Mouse (Mus musculus) forebrain, embryonic 14.5 days (tissue): ENCODE measurements around the gene Slc12a5. TPM values are rescaled to one million over a fixed set of nuclear protein-coding genes. Genes with fewer than 3 reads are reported as not detected.

Experiments used
- ATAC-seq: fragments of 200-750 bp; cut with Nextera tagmentation; 2 replicates; pipeline ENCODE4 v1.8.0; 2017; ENCODE audit warnings: mild to moderate bottlenecking, moderate library complexity
- DNase-seq: peaks from one replicate; pipeline ENCODE4 v3.0.0-alpha.2; 2015; ENCODE audit warnings: low spot score
- H3K27ac ChIP-seq: fragments of 300-500 bp; sonication (generic); 2 replicates; pipeline ENCODE4 v1.5.1; 2014; ENCODE audit warnings: low read depth, mild to moderate bottlenecking, control low read depth, low read length, moderate library complexity
- H3K27me3 ChIP-seq: fragments of 300-500 bp; sonication (generic); replicated peaks from 2 replicates; pipeline ENCODE4 v1.6.1; 2014; ENCODE audit warnings: low read length, control low read depth, mixed read lengths; ENCODE audit not compliant: control insufficient read depth, insufficient read depth
- H3K36me3 ChIP-seq: fragments of 300-500 bp; sonication (generic); 2 replicates; pipeline ENCODE4 v1.6.1; 2014; ENCODE audit warnings: low read length, control low read depth; ENCODE audit not compliant: control insufficient read depth, insufficient read depth
- H3K4me1 ChIP-seq: fragments of 300-500 bp; sonication (generic); 2 replicates; pipeline ENCODE4 v1.6.1; 2014; ENCODE audit warnings: antibody characterized with exemption, low read length, control low read depth; ENCODE audit not compliant: control insufficient read depth, insufficient read depth
- H3K4me2 ChIP-seq: fragments of 300-500 bp; sonication (generic); 2 replicates; pipeline ENCODE4 v1.6.1; 2014; ENCODE audit warnings: mild to moderate bottlenecking, control low read depth, low read length
- H3K4me3 ChIP-seq: fragments of 300-500 bp; sonication (generic); 2 replicates; pipeline ENCODE4 v1.5.1; 2014; ENCODE audit warnings: low read depth, low read length, control low read depth
- H3K9ac ChIP-seq: fragments of 300-500 bp; sonication (generic); 2 replicates; pipeline ENCODE4 v1.6.1; 2014; ENCODE audit warnings: mild to moderate bottlenecking, low read length, control low read depth, moderate library complexity
- H3K9me3 ChIP-seq: fragments of 300-500 bp; sonication (generic); replicated peaks from 2 replicates; pipeline ENCODE4 v1.6.1; 2016; ENCODE audit warnings: low read length, control low read depth, mixed read lengths; ENCODE audit not compliant: control insufficient read depth
- WGBS: fragments of 180-500 bp; shearing (Covaris S2); extraction: QIAGEN DNeasy Blood & Tissue Kit; methylation state at CpG from one replicate; pipeline ENCODE4 v1.1.7; 2014; 5-methylcytosine and 5-hydroxymethylcytosine counted together
- polyA plus RNA-seq: library from polyadenylated mRNA; unstranded; fragments of >200 nt; fragmentation: Nextera tagmentation; extraction: Ambion mirVana; gene quantifications from 2 replicates; pipeline ENCODE4 v1.2.1, GENCODE M21; 2014

Slc12a5 gene
- polyA plus RNA-seq, 1 experiment from 2014 or later, result 15.1 TPM

DNA sequence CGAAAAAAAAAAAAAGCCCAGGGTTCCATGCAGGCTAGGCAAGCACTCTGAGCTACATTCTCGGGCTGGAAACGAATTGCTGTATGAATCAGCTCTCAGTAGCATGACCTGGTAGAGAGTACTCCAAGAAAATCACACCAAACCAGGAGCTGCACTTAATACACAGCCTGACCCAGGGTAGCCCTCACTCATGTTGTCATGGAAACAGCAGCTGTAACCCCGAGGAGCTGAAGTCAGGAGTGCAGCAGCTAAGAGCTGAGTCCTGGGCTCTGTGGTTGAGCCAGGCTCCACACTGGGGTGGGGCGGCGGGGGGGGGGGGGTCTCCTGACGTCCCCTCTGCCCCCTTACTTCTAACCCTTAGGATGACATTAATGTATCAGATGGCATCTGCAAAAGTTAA lies 38.6 kb upstream of the Slc12a5 start:
- Histone ChIP-seq H3K9ac (no peak overlapping the region), H3K36me3 (peaks cover 11% of the 10 kb centered on the region), H3K4me3 (no peak overlapping the region), H3K4me1 (peaks cover 5% of the 10 kb centered on the region; the same call in 1 of the 2 replicates), H3K4me2 (no peak overlapping the region), H3K9me3 (no peaks in the 10 kb centered on the region), H3K27me3 (no peaks in the 10 kb centered on the region), H3K27ac (no peak overlapping the region)
- ATAC-seq, result no peak
- no peak for DNase-seq
- WGBS, result 63% methylated on average over 7 of the region's 7 CpGs

DNA sequence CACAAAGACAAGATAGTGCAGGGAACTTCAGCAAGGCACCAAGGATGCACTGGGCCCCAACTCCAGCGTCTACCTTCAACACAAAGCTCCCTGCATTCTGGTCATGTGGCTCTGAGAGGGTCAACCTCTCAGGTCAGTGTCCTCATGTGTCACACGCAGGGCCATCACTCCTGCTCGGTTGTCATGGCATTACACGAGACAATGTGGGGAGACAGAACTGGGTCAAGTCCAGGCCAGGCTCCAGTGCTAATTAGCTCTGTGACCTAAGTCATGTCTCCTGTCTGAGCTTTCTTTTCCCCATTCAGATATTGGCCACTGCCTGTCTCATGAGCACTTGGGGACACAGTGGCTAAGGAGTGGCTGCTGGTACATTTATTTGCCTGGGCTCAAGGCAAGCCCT lies 37.3 kb upstream of the Slc12a5 start:
- Histone ChIP-seq H3K4me3 (no peak overlapping the region), H3K36me3 (peaks cover 11% of the 10 kb centered on the region), H3K4me1 (peaks cover 5% of the 10 kb centered on the region; the same call in 1 of the 2 replicates), H3K4me2 (no peak overlapping the region), H3K27ac (no peak overlapping the region), H3K9ac (no peak overlapping the region), H3K9me3 (no peaks in the 10 kb centered on the region), H3K27me3 (no peaks in the 10 kb centered on the region)
- ATAC-seq, result no peak
- no peak for DNase-seq
- 83% methylated on average over 4 of the region's 4 CpGs for WGBS

DNA sequence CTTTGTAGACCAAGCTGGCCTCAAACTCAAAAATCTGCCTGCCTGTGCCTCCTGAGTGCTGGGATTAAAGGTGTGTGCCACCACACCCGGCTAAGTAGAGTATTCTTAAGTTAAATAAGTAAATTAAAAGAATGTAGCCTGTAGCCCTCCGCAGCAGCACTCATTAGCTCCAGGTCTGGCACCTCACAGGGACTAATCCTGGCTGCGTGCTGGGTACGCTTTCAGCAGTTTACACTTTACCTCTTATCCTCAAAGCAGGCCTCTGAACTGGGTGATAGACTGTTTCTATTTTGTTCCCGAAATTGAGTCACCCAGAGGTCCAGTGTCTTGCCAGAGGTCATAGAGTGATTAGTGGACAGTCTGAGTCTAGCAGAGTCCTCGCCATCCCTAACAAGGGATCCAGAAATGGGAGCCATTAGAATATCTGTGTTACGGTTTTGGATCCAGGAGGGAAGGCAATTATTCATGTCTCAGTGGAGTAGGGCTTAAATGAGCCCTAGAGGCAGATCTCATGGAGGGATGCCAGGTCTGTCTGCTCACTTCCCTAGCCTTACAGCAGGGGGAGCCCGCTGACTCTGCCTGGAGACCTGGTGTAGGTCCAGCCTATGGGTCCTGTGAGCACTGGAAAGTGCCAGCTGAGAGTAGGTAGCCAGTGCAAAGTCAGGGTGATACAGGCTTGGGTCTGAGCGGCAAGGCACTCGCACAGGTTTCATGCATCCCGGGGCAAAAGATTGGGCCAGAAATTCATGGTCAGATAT lies 36.3 kb upstream of the Slc12a5 start:
- H3K4me3 ChIP-seq, result no peak overlapping the region
- H3K36me3 ChIP-seq, result peaks cover 8% of the 10 kb centered on the region
- no peak overlapping the region for H3K9ac ChIP-seq
- DNase-seq (peak; percentile 91), ATAC-seq (peak; percentile 88)
- 28% methylated on average over 11 of the region's 11 CpGs for WGBS
- no peak overlapping the region for H3K4me2 ChIP-seq
- no peak overlapping the region for H3K27ac ChIP-seq
- H3K4me1 ChIP-seq, result peaks cover 5% of the 10 kb centered on the region; the same call in 1 of the 2 replicates
- no peaks in the 10 kb centered on the region for H3K27me3 ChIP-seq
- no peaks in the 10 kb centered on the region for H3K9me3 ChIP-seq

DNA sequence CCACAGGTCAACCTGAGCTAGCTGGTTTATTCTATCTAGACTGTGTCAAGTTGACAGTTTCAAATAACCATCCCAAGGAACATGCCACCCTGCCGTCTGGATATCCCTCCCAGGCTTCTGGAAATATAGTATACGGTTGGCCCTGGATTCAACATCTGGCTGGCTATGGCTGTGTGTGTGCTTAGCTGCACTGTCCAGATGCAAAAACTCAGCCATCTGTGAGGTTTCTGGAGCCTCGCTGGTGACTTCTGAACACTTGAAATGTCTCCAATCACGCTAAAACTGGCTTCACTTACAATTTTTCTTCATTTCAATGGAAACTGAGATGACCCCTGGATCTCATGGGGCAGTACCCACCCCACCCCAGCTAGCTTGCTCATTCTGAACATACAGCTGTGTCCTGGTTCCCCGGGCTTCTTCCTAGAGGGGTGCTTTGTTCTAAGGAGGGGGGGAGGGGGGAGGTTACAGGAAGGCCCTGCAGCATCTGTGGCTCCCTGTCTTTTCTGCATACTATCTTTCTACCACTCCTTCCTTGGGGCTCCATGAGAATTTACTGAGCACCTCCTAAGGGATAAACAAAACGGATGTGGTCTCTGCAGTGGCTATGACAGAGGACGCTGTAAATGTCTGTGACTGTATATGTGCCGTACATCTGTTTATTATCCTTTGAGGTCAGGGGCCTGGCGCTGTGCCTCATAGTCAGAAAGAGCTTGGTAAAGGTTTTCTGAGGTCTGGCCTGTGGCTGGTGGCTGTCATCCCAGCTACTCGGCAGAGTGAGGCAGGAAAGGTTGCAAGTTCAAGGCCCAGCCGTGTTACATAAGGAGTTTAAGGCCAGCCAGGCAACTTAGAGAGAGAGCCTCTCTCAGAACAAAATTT lies 29.7 kb upstream of the Slc12a5 start:
- H3K9ac ChIP-seq, result no peak overlapping the region
- 78% methylated on average over 11 of the region's 11 CpGs for WGBS
- no peak overlapping the region for H3K27ac ChIP-seq
- no peak for DNase-seq
- no peaks in the 10 kb centered on the region for H3K4me1 ChIP-seq
- no peaks in the 10 kb centered on the region for H3K27me3 ChIP-seq
- no peak for ATAC-seq
- H3K4me3 ChIP-seq, result no peak overlapping the region
- no peaks in the 10 kb centered on the region for H3K9me3 ChIP-seq
- H3K36me3 ChIP-seq, result no peaks in the 10 kb centered on the region
- no peak overlapping the region for H3K4me2 ChIP-seq

DNA sequence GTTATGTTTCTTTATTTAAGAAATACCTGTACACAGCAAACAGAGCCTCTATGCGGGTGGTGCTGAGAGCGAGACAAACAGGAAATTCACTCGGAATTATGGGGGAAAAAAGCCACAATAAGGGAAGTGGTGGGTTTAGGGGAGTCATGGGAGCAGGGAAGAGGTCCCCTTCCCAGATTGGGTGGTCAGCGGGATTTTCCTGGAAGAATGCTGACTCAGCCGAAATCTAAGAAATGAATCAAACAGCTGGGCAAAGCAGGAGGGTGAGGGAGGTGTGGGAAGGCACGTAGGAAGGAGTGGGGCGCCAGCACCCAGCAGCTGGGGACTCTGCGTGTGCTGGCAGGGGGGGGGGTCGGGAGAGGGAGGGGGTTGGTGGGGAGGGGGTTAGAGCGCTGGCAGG lies 27.1 kb upstream of the Slc12a5 start:
- H3K4me2 ChIP-seq, result no peak overlapping the region
- 0 out of 2 replicates have a peak, but pooled peaks cover 4% of the 10 kb centered on the region for H3K27me3 ChIP-seq
- H3K4me1 ChIP-seq, result peaks cover 4% of the 10 kb centered on the region; the same call in 1 of the 2 replicates
- WGBS, result 51% methylated on average over 9 of the region's 10 CpGs
- H3K27ac ChIP-seq, result no peak overlapping the region
- no peak overlapping the region for H3K4me3 ChIP-seq
- DNase-seq (no peak), ATAC-seq (no peak)
- H3K36me3 ChIP-seq, result no peaks in the 10 kb centered on the region
- H3K9ac ChIP-seq, result no peak overlapping the region
- no peaks in the 10 kb centered on the region for H3K9me3 ChIP-seq

DNA sequence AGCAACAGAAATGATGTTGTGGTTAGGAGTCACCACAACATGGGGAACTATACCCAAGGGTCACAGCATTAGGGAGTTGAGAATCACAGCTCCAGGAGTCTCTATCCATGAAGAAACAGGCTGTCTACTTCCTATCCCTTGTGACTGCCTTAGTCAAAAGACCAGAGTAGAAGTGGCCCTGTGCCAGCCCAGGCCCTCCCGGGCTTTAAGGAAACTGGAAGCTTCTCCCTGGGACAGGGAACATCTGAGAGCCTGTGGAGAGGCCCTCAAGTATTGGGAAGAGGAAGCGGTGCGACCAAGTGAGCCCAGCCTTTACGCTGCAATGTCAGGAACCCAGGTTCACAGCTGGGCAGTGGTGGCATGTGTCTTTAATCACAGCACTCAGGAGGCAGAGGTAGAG lies 24.6 kb upstream of the Slc12a5 start:
- no peak for ATAC-seq
- H3K36me3 ChIP-seq, result no peaks in the 10 kb centered on the region
- H3K4me2 ChIP-seq, result no peak overlapping the region
- 76% methylated on average over 4 of the region's 4 CpGs for WGBS
- H3K9me3 ChIP-seq, result no peaks in the 10 kb centered on the region
- no peak overlapping the region for H3K9ac ChIP-seq
- no peak for DNase-seq
- H3K27me3 ChIP-seq, result peaks cover 4% of the 10 kb centered on the region; the same call in 1 of the 2 replicates
- no peak overlapping the region for H3K4me3 ChIP-seq
- H3K27ac ChIP-seq, result no peak overlapping the region
- H3K4me1 ChIP-seq, result peaks cover 12% of the 10 kb centered on the region; the same call in 1 of the 2 replicates

DNA sequence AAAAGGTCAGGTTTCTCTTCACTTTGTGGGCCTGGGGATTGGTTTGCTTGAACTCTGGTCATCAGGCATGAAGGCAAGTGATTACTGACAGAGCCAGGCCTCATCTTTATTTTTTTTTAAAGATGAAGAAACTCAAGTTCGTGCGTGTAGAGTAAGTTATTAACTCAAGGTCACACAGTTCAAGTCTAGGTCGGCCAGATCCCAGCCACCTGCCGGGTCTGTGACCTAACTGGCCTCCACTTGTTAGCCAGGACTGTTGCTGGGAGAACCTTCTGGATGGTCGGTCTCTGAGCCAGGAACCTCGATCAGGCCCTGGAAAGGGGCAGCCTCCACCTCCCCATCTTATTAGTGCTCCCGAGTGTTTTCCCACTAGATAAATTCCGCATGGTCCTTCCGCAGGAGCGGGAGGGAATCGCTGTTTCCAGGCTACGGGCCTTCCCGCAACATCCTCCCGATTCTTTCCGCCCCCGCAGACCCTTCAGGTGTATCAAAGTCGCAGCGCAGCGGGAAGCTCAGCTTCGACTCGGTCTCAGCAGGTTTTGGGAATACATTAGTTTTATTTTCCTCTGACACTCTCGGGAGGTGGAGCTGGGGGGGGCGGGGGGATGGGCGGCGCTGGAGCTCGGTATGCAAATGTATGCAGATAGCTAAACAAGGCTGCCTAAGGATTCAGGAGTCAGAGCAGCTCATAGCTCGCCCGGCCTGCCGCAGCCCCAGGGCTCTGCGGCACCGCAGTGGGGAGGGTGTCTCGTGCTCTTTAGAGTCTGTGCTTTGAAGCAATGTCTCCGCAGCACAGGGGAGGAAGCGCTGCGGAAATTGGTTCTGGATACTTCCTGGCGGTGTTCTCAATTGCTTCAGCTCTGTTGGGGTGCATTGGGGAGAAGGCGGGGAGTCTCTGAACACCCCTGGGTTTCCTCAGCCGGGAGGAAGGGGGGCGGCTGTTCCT lies 22.2 kb upstream of the Slc12a5 start:
- Histone ChIP-seq H3K4me2 (peak overlapping the region; percentile 55), H3K9ac (peak overlapping the region; percentile 44), H3K27ac (0 out of 2 replicates have a peak overlapping the region, but pooled peaks have one; percentile 10), H3K9me3 (no peaks in the 10 kb centered on the region), H3K4me3 (peak overlapping the region; percentile 17), H3K36me3 (no peaks in the 10 kb centered on the region), H3K4me1 (peaks cover 12% of the 10 kb centered on the region; the same call in 1 of the 2 replicates), H3K27me3 (peaks cover 4% of the 10 kb centered on the region; the same call in 1 of the 2 replicates)
- DNase-seq (peak; percentile 83), ATAC-seq (peak; percentile 94)
- WGBS, result 4% methylated on average over 39 of the region's 39 CpGs

DNA sequence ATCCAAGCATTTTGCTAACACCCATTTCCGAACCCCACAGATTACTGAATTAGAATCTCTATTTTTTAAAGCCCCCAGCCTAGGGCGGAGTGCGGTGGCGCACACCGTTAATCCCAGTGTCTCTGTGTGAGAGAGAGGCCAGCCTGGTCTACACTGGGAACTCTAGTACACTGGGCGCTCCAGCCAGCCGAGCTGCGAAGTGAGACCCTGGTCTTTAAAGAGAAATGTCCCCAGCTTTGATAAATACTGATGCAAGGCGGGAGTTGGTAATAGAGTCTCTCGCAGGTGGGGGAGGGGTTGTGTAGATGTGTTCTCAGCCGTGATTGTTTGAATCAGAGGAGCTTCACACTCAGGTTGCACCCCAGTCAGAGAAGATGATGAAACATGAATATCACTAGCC lies 21.5 kb upstream of the Slc12a5 start:
- WGBS, result 2% methylated on average over 11 of the region's 11 CpGs
- Histone ChIP-seq H3K27me3 (peaks cover 4% of the 10 kb centered on the region; the same call in 1 of the 2 replicates), H3K4me2 (peak overlapping the region; percentile 55), H3K9me3 (no peaks in the 10 kb centered on the region), H3K4me1 (peaks cover 12% of the 10 kb centered on the region; the same call in 1 of the 2 replicates), H3K9ac (peak overlapping the region; percentile 44), H3K4me3 (peak overlapping the region; percentile 17), H3K27ac (peak overlapping the region; percentile 10; the same call in 1 of the 2 replicates), H3K36me3 (no peaks in the 10 kb centered on the region)
- ATAC-seq (peak; percentile 53), DNase-seq (peak; percentile 45)
